Mouse (Mus musculus): ENCODE results near the gene Nr4a1. TPM values are rescaled to one million over a fixed set of nuclear protein-coding genes. Genes with fewer than 3 reads are reported as not detected.

Nr4a1 gene
- polyA plus RNA-seq, 1 experiment from 2014 or later, result 7.6 TPM

GRCm38 (mm10) chr15:101309493-101309892 is 55.4 kb downstream of the Nr4a1 start:
- no peak for ATAC-seq (ENCODE audit: low read depth)
- H3K27me3 ChIP-seq, result no peaks in the 10 kb centered on the region
- no peak overlapping the region for H3K9ac ChIP-seq
- no peak overlapping the region for H3K4me3 ChIP-seq
- no peaks in the 10 kb centered on the region for H3K36me3 ChIP-seq
- no peaks in the 10 kb centered on the region; the same call in 1 of the 2 replicates for H3K4me1 ChIP-seq (replicated peaks)
- H3K9me3 ChIP-seq, result no peaks in the 10 kb centered on the region
- WGBS, result 47% methylated on average over 5 of the region's 5 CpGs
- H3K27ac ChIP-seq (replicated peaks), result no peak overlapping the region
- no peak overlapping the region for H3K4me2 ChIP-seq

GRCm38 (mm10) chr15:101311087-101311770 is 57.2 kb downstream of the Nr4a1 start:
- H3K9me3 ChIP-seq, result no peaks in the 10 kb centered on the region
- H3K36me3 ChIP-seq, result no peaks in the 10 kb centered on the region
- H3K27ac ChIP-seq (replicated peaks), result no peak overlapping the region
- no peak overlapping the region for H3K9ac ChIP-seq
- peaks cover 8% of the 10 kb centered on the region for H3K4me1 ChIP-seq (replicated peaks)
- no peak overlapping the region for H3K4me3 ChIP-seq
- 65% methylated on average over 14 of the region's 15 CpGs for WGBS
- ATAC-seq (ENCODE audit: low read depth), result no peak
- H3K4me2 ChIP-seq, result no peak overlapping the region
- no peaks in the 10 kb centered on the region for H3K27me3 ChIP-seq

- no peak for ATAC-seq (ENCODE audit: low read depth)
- Histone ChIP-seq H3K4me2 (no peak overlapping the region), H3K4me1 (replicated peaks) (peaks cover 13% of the 10 kb centered on the region), H3K9ac (no peak overlapping the region), H3K4me3 (no peak overlapping the region), H3K27me3 (peaks cover 2% of the 10 kb centered on the region; the same call in 1 of the 2 replicates), H3K9me3 (no peaks in the 10 kb centered on the region), H3K36me3 (no peaks in the 10 kb centered on the region), H3K27ac (replicated peaks) (no peak overlapping the region)
- 81% methylated on average over 6 of the region's 6 CpGs for WGBS
Measured at GRCm38 (mm10) chr15:101312006-101312405, 57.9 kb downstream of the Nr4a1 start.

- H3K9me3 ChIP-seq, result no peaks in the 10 kb centered on the region
- H3K27ac ChIP-seq (replicated peaks), result no peak overlapping the region
- ATAC-seq (ENCODE audit: low read depth), result peak; percentile 32
- H3K4me2 ChIP-seq, result peak overlapping the region; percentile 44; the same call in 1 of the 2 replicates
- peaks cover 3% of the 10 kb centered on the region; the same call in 1 of the 2 replicates for H3K27me3 ChIP-seq
- 77% methylated on average over 4 of the region's 4 CpGs for WGBS
- no peak overlapping the region for H3K9ac ChIP-seq
- no peak overlapping the region for H3K4me3 ChIP-seq
- no peaks in the 10 kb centered on the region for H3K36me3 ChIP-seq
- peaks cover 13% of the 10 kb centered on the region for H3K4me1 ChIP-seq (replicated peaks)
Measured at GRCm38 (mm10) chr15:101315378-101315777, 61.3 kb downstream of the Nr4a1 start.

- 3% methylated on average over 11 of the region's 11 CpGs for WGBS
- H3K4me1 ChIP-seq (replicated peaks), result peaks cover 13% of the 10 kb centered on the region
- ATAC-seq (ENCODE audit: low read depth), result peak; percentile 81
- peaks cover 3% of the 10 kb centered on the region; the same call in 1 of the 2 replicates for H3K27me3 ChIP-seq
- H3K9me3 ChIP-seq, result no peaks in the 10 kb centered on the region
- peak overlapping the region; percentile 38; the same call in 1 of the 2 replicates for H3K9ac ChIP-seq
- no peak overlapping the region for H3K27ac ChIP-seq (replicated peaks)
- peak overlapping the region; percentile 44 for H3K4me2 ChIP-seq
- no peaks in the 10 kb centered on the region for H3K36me3 ChIP-seq
- H3K4me3 ChIP-seq, result peak overlapping the region; percentile 18; the same call in 1 of the 2 replicates
Measured at GRCm38 (mm10) chr15:101315832-101316231, 61.8 kb downstream of the Nr4a1 start.

GRCm38 (mm10) chr15:101316279-101316912 is 62.3 kb downstream of the Nr4a1 start:
- ATAC-seq (ENCODE audit: low read depth), result peak; percentile 58
- Histone ChIP-seq H3K4me1 (replicated peaks) (peaks cover 13% of the 10 kb centered on the region), H3K27ac (replicated peaks) (no peak overlapping the region), H3K9ac (0 out of 2 replicates have a peak overlapping the region, but pooled peaks have one; percentile 38), H3K36me3 (no peaks in the 10 kb centered on the region), H3K9me3 (no peaks in the 10 kb centered on the region), H3K4me3 (peak overlapping the region; percentile 18; the same call in 1 of the 2 replicates), H3K27me3 (peaks cover 3% of the 10 kb centered on the region; the same call in 1 of the 2 replicates), H3K4me2 (peak overlapping the region; percentile 44)
- 64% methylated on average over 13 of the region's 13 CpGs for WGBS

GRCm38 (mm10) chr15:101316913-101317813 is 63.1 kb downstream of the Nr4a1 start:
- Histone ChIP-seq H3K9me3 (no peaks in the 10 kb centered on the region), H3K36me3 (no peaks in the 10 kb centered on the region), H3K27ac (replicated peaks) (no peak overlapping the region), H3K9ac (no peak overlapping the region), H3K4me2 (no peak overlapping the region), H3K4me3 (no peak overlapping the region), H3K27me3 (peaks cover 3% of the 10 kb centered on the region; the same call in 1 of the 2 replicates), H3K4me1 (replicated peaks) (peaks cover 13% of the 10 kb centered on the region)
- WGBS, result 71% methylated on average over 18 of the region's 18 CpGs
- no peak for ATAC-seq (ENCODE audit: low read depth)

GRCm38 (mm10) chr15:101317814-101318500 is 63.9 kb downstream of the Nr4a1 start:
- no peaks in the 10 kb centered on the region for H3K36me3 ChIP-seq
- H3K27me3 ChIP-seq, result peaks cover 3% of the 10 kb centered on the region; the same call in 1 of the 2 replicates
- ATAC-seq (ENCODE audit: low read depth), result no peak
- no peak overlapping the region for H3K4me3 ChIP-seq
- H3K9me3 ChIP-seq, result no peaks in the 10 kb centered on the region
- H3K4me1 ChIP-seq (replicated peaks), result peaks cover 13% of the 10 kb centered on the region
- no peak overlapping the region for H3K4me2 ChIP-seq
- no peak overlapping the region for H3K27ac ChIP-seq (replicated peaks)
- WGBS, result 86% methylated on average over 2 of the region's 2 CpGs
- H3K9ac ChIP-seq, result no peak overlapping the region

- no peak for ATAC-seq (ENCODE audit: low read depth)
- Histone ChIP-seq H3K36me3 (no peaks in the 10 kb centered on the region), H3K4me1 (replicated peaks) (peaks cover 13% of the 10 kb centered on the region), H3K4me3 (no peak overlapping the region), H3K27me3 (peaks cover 3% of the 10 kb centered on the region; the same call in 1 of the 2 replicates), H3K9ac (no peak overlapping the region), H3K4me2 (no peak overlapping the region), H3K27ac (replicated peaks) (no peak overlapping the region), H3K9me3 (no peaks in the 10 kb centered on the region)
- 60% methylated on average over 14 of the region's 14 CpGs for WGBS
Measured at GRCm38 (mm10) chr15:101318889-101319765, 65.1 kb downstream of the Nr4a1 start.

GRCm38 (mm10) chr15:101320010-101320617 is 66.0 kb downstream of the Nr4a1 start:
- no peak overlapping the region for H3K4me2 ChIP-seq
- no peak overlapping the region for H3K27ac ChIP-seq (replicated peaks)
- H3K9me3 ChIP-seq, result no peaks in the 10 kb centered on the region
- 89% methylated on average over 6 of the region's 6 CpGs for WGBS
- H3K36me3 ChIP-seq, result no peaks in the 10 kb centered on the region
- H3K9ac ChIP-seq, result no peak overlapping the region
- peaks cover 3% of the 10 kb centered on the region; the same call in 1 of the 2 replicates for H3K27me3 ChIP-seq
- no peak for ATAC-seq (ENCODE audit: low read depth)
- H3K4me1 ChIP-seq (replicated peaks), result peaks cover 13% of the 10 kb centered on the region
- H3K4me3 ChIP-seq, result no peak overlapping the region

All from neural tube, embryonic 13.5 days (tissue).